Mouse (Mus musculus) ovary, adult 10 weeks (tissue): ENCODE results near the gene Olfr1431. TPM values are rescaled to one million over a fixed set of nuclear protein-coding genes. Genes with fewer than 3 reads are reported as not detected.

Source experiments
- polyA plus RNA-seq: library from polyadenylated mRNA; stranded (reverse); fragments of 350-450 nt; fragmentation: Illumina TruSeq; extraction: RNeasy Lipid Tissue Mini Kit (QIAGEN cat#74804); gene quantifications from one replicate; pipeline ENCODE4 v1.2.3, GENCODE M21; 2014

Olfr1431 gene
- polyA plus RNA-seq = not detected

GRCm38 (mm10) chr19:12200334-12200733, at the start of gene Olfr1431:
Olfr1431 (plus strand) TSS chr19:12200634.

GRCm38 (mm10) chr19:12170062-12170599, 30.3 kb upstream of the Olfr1431 start, which contains the start of gene Olfr1555-ps1:
Olfr1555-ps1 (minus strand) TSS chr19:12170112.

DNA sequence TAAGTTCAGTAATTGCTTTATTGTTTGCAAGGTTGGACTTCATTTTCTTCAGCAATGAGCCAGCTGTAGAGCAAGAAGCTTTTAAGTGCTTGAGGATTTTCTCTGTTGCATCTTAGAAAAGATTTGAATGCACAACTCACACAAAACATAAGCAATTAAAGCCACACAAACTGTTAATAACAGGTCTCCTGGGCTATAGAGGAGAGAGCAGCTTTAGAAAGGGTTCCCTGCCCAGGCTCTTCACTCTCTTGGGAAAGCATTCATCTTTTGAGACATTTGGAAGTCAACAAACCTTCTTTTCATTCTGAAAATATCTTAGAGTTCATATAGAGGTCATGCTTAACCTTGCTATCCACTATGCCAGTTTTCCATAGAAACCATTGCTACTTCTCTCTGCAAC, 32.1 kb downstream of the Olfr1431 start, which contains the start of gene Olfr1432:
Olfr1432 (minus strand) TSS at position 101 of the 400 bp plus-strand sequence.

DNA sequence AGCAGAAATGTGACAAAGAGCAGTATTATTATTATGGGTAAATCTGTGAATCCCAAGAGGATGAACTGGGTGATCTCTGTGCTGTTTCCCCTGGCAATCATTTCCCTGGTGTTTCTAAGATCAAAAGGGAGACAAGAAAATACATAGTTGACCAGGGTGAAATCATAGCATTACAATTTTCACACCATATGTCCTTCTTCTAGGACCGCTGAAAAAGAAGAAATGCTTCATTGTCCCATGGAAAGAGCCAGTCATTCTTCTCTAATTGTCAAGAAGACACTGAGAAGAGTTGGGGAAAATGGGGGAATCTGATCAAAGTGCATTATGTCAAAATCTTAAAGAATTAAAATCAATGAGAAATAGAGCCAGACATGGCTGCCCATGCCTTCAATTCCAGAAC, 41.1 kb downstream of the Olfr1431 start, which contains the start of gene Olfr262:
Olfr262 (minus strand) TSS at position 101 of the 400 bp plus-strand sequence.

GRCm38 (mm10) chr19:12260732-12261131, 60.3 kb downstream of the Olfr1431 start, which contains the start of gene Olfr235:
Olfr235 (plus strand) TSS chr19:12261032.

Other genes with a start within 250 kb of the Olfr1431 start
- 28.6 TPM for gene Osbp, start 234.7 kb upstream of the Olfr1431 start, polyA plus RNA-seq
- not detected for gene Olfr1423, start 159.3 kb upstream of the Olfr1431 start, polyA plus RNA-seq
- not detected for gene Olfr1424, start 138.0 kb upstream of the Olfr1431 start, polyA plus RNA-seq
- gene Olfr1425, start 122.9 kb upstream of the Olfr1431 start, polyA plus RNA-seq = not detected
- not detected for gene Olfr1426, start 108.6 kb upstream of the Olfr1431 start, polyA plus RNA-seq
- gene Olfr1427, start 97.3 kb upstream of the Olfr1431 start, polyA plus RNA-seq = not detected
- not detected for gene Olfr1428, start 84.7 kb upstream of the Olfr1431 start, polyA plus RNA-seq
- gene Olfr76, start 77.4 kb upstream of the Olfr1431 start, polyA plus RNA-seq = not detected
- not detected for gene Olfr1555-ps1, start 30.5 kb upstream of the Olfr1431 start, polyA plus RNA-seq
- not detected for gene Olfr1432, start 32.0 kb downstream of the Olfr1431 start, polyA plus RNA-seq
- not detected for gene Olfr262, start 41.0 kb downstream of the Olfr1431 start, polyA plus RNA-seq
- gene Olfr235, start 60.4 kb downstream of the Olfr1431 start, polyA plus RNA-seq = not detected
- not detected for gene Olfr1434, start 79.2 kb downstream of the Olfr1431 start, polyA plus RNA-seq
- gene Olfr1436, start 98.5 kb downstream of the Olfr1431 start, polyA plus RNA-seq = not detected
- not detected for gene Olfr1437, start 124.5 kb downstream of the Olfr1431 start, polyA plus RNA-seq
- not detected for gene Olfr1438-ps1, start 135.3 kb downstream of the Olfr1431 start, polyA plus RNA-seq
- not detected for gene Olfr1440, start 186.6 kb downstream of the Olfr1431 start, polyA plus RNA-seq
- not detected for gene Olfr1441, start 216.8 kb downstream of the Olfr1431 start, polyA plus RNA-seq
- gene Pfpl, start 227.3 kb downstream of the Olfr1431 start, polyA plus RNA-seq = not detected